Mouse (Mus musculus): ENCODE data around the gene Yipf3.

DNA sequence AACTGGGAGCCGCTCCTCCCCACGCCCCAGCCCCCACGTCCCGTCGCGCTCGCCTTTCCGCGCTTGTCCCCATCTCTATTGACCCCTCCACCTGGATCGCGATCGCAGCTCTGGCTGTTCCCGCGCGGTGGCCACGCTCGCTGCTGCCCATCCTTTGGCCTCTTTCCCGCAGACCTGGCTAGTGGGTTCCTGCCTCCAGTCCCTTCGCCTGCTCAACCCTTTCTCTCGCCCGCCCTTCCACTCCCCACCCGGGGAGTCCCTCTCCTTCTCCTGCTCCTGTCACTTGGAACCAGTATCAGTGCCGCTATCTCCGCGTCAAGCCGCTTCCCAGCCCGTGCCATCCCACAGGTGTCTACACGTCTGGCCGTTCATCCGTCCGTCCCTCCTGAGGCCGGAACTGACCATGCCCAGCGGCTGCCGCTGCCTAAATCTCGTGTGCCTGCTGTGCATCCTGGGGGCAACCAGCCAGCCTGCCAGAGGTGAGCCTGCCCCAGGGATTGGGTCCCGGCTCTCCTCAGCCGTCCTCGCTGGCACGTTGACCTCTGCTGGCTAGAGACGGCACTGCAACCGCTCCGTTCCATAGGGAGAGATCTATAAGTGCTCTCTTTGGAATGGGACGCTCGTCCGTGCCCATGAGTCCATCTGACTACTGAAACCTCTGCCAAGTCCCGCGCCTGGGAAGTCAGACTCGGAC lies 50.5 kb downstream of the Yipf3 start:
- TF ChIP-seq ZNF384 (IDR thresholded peaks at IDR 0.05; ENCODE audit: low read depth, low read length) (no peak), MAFK (IDR thresholded peaks at IDR 0.05; ENCODE audit: insufficient read depth, low read depth, low read length) (no peak), HCFC1 (IDR thresholded peaks at IDR 0.05; ENCODE audit: borderline replicate concordance, insufficient read depth, low read length) (no peak)
